Mouse (Mus musculus) frontal cortex, adult (tissue): ENCODE data around the gene Erg.

ENCODE experiments used
- ATAC-seq: cut with Nextera tagmentation; 2 replicates; pipeline ENCODE4 v1.9.2; 2017; ENCODE audit warnings: mild to moderate bottlenecking, moderate library complexity, mixed read lengths; ENCODE audit not compliant: low TSS enrichment

Gene Erg

GRCm38 (mm10) chr16:95390787-95391186 lies 195.6 kb downstream of the Erg start:
- no peak for ATAC-seq

GRCm38 (mm10) chr16:95388811-95389529 lies 197.4 kb downstream of the Erg start:
- no peak for ATAC-seq

GRCm38 (mm10) chr16:95388292-95388691 lies 198.1 kb downstream of the Erg start:
- no peak for ATAC-seq

GRCm38 (mm10) chr16:95387008-95387407 lies 199.4 kb downstream of the Erg start:
- ATAC-seq, result no peak

GRCm38 (mm10) chr16:95385299-95385973 lies 201.0 kb downstream of the Erg start:
- no peak for ATAC-seq

- ATAC-seq, result no peak
Measured at GRCm38 (mm10) chr16:95384590-95385148, 201.7 kb downstream of the Erg start.

GRCm38 (mm10) chr16:95382251-95382650 lies 204.1 kb downstream of the Erg start:
- ATAC-seq, result peak; percentile 44

GRCm38 (mm10) chr16:95376834-95377233 lies 209.6 kb downstream of the Erg start:
- ATAC-seq, result no peak

GRCm38 (mm10) chr16:95376364-95376763 lies 210.0 kb downstream of the Erg start:
- ATAC-seq, result no peak

GRCm38 (mm10) chr16:95374646-95375045 lies 211.7 kb downstream of the Erg start:
- ATAC-seq, result no peak

GRCm38 (mm10) chr16:95372960-95373359 lies 213.4 kb downstream of the Erg start:
- no peak for ATAC-seq

- ATAC-seq, result no peak
Measured at GRCm38 (mm10) chr16:95371713-95372112, 214.7 kb downstream of the Erg start.

GRCm38 (mm10) chr16:95366989-95367765 lies 219.2 kb downstream of the Erg start:
- no peak for ATAC-seq

- ATAC-seq, result no peak
Measured at GRCm38 (mm10) chr16:95365214-95365613, 221.2 kb downstream of the Erg start.

- ATAC-seq, result no peak
Measured at GRCm38 (mm10) chr16:95363632-95364465, 222.5 kb downstream of the Erg start.

- no peak for ATAC-seq
Measured at GRCm38 (mm10) chr16:95361950-95362349, 224.4 kb downstream of the Erg start.

- ATAC-seq, result no peak
Measured at GRCm38 (mm10) chr16:95360940-95361489, 225.4 kb downstream of the Erg start.

GRCm38 (mm10) chr16:95360214-95360850 lies 226.1 kb downstream of the Erg start:
- no peak for ATAC-seq

GRCm38 (mm10) chr16:95356962-95357955 lies 229.1 kb downstream of the Erg start:
- ATAC-seq, result no peak
